Mouse (Mus musculus): ENCODE measurements around the gene Casp7. TPM values are rescaled to one million over a fixed set of nuclear protein-coding genes. Genes with fewer than 3 reads are reported as not detected.

Gene Casp7
- polyA plus RNA-seq, 1 experiment = 12.4 TPM

DNA sequence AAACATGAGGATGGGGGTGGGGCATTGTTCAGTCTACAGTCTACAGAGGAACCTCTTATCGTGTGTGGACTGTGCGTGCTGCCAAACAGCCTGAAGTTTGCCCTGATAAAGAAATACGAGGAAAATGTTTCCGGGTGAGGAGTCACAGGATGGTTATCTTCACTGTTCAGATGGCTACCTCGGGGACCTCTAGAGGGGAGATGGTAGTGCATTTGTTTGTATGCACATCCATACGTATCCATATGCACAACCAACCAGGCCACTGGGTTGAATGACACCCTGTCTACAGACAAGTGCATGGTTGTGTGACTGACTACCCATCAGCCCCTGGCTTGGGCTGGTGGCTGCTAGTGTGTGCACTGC is 42.1 kb downstream of the Casp7 start:
- Histone ChIP-seq H3K27me3 (replicated peaks; ENCODE audit: control insufficient read depth, insufficient read depth, low read length) (no peaks in the 10 kb centered on the region), H3K4me1 (ENCODE audit: control insufficient read depth, insufficient read depth, low read length) (no peaks in the 10 kb centered on the region), H3K27ac (ENCODE audit: insufficient read depth, low read depth, low read length) (no peak overlapping the region), H3K4me3 (ENCODE audit: insufficient read depth, low read depth, low read length) (no peak overlapping the region), H3K36me3 (ENCODE audit: control insufficient read depth, insufficient read depth, low read length) (no peaks in the 10 kb centered on the region)
- TF ChIP-seq CTCF (conservative IDR thresholded peaks at IDR 0.05; ENCODE audit: insufficient read depth, insufficient read length, low read depth, low read length) (no peak), POLR2A (IDR thresholded peaks at IDR 0.05; ENCODE audit: low read depth, low read length) (no peak)
- WGBS = 70% methylated on average over 6 of the region's 6 CpGs
- DNase-seq = no peak

DNA sequence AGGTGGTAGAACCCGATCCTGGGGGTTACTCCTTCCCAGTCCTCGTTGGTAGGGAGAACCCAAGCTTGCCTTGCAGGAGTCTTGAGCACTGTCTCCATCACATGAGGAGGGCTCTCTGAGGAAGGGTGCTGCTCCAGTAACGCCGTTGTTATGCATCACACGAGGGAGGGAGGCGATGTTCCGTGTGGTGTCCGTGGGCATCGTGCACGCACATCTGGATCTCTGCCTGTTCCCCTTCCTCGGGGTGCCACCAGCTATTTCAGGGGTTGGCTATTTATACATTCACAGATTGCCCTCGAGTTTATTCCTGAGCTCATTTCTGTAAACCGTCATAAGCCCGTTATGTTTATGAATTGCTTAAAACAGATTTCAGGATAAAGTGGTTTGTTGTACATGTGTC is 46.5 kb downstream of the Casp7 start:
- DNase-seq = no peak
- Histone ChIP-seq H3K27me3 (replicated peaks; ENCODE audit: control insufficient read depth, insufficient read depth, low read length) (no peaks in the 10 kb centered on the region), H3K4me3 (ENCODE audit: insufficient read depth, low read depth, low read length) (no peak overlapping the region), H3K4me1 (ENCODE audit: control insufficient read depth, insufficient read depth, low read length) (no peaks in the 10 kb centered on the region), H3K27ac (ENCODE audit: insufficient read depth, low read depth, low read length) (no peak overlapping the region), H3K36me3 (ENCODE audit: control insufficient read depth, insufficient read depth, low read length) (no peaks in the 10 kb centered on the region)
- 81% methylated on average over 14 of the region's 14 CpGs for WGBS
- TF ChIP-seq CTCF (conservative IDR thresholded peaks at IDR 0.05; ENCODE audit: insufficient read depth, insufficient read length, low read depth, low read length) = no peak
- TF ChIP-seq POLR2A (IDR thresholded peaks at IDR 0.05; ENCODE audit: low read depth, low read length) = no peak

DNA sequence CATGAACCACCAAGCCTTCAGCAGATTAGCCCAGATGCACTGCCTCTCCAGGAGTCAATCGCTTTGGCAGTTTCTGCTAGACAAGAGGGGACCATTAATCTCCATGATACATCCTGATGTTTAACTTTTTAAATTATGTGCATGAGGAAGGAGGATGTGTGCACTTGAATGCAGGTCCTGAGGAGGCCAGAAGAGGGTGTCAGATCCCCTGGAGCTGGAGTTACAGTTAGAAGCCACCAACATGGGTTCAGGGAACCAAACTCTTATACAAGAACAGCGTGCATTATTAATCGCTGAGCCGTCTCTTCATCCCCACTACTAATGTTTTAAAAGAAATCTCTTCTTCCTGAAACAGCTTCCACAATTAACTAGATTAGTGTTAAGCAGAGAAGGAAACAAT is 51.9 kb downstream of the Casp7 start:
- Histone ChIP-seq H3K27me3 (replicated peaks; ENCODE audit: control insufficient read depth, insufficient read depth, low read length) (peaks cover 2% of the 10 kb centered on the region; the same call in 1 of the 2 replicates), H3K4me3 (ENCODE audit: insufficient read depth, low read depth, low read length) (no peak overlapping the region), H3K27ac (ENCODE audit: insufficient read depth, low read depth, low read length) (no peak overlapping the region), H3K4me1 (ENCODE audit: control insufficient read depth, insufficient read depth, low read length) (no peaks in the 10 kb centered on the region), H3K36me3 (ENCODE audit: control insufficient read depth, insufficient read depth, low read length) (no peaks in the 10 kb centered on the region)
- WGBS = over 99% methylated on average over 4 of the region's 4 CpGs
- TF ChIP-seq CTCF (conservative IDR thresholded peaks at IDR 0.05; ENCODE audit: insufficient read depth, insufficient read length, low read depth, low read length) = no peak
- no peak for TF ChIP-seq POLR2A (IDR thresholded peaks at IDR 0.05; ENCODE audit: low read depth, low read length)
- DNase-seq = no peak

DNA sequence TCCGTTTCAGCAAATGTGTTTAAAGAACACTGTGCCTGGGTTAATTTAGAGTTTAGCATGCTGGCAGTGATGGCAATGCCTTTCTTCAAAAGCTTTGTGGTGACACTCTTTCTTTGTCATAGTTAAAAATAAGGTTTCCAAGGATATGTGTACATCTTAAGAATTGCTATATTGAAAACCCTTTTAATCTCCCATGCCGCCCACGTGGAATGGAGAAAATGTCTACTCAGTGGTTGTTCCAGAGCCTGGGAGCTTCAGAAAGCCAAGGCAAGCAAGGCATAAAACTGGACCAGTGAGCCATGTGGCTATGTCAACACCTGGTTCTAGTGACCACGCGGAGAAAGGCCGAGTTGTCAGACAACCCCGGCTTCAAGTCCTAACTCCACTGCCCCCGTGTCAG is 52.6 kb downstream of the Casp7 start:
- DNase-seq = no peak
- Histone ChIP-seq H3K4me3 (ENCODE audit: insufficient read depth, low read depth, low read length) (no peak overlapping the region), H3K4me1 (ENCODE audit: control insufficient read depth, insufficient read depth, low read length) (no peaks in the 10 kb centered on the region), H3K27me3 (replicated peaks; ENCODE audit: control insufficient read depth, insufficient read depth, low read length) (peaks cover 2% of the 10 kb centered on the region; the same call in 1 of the 2 replicates), H3K27ac (ENCODE audit: insufficient read depth, low read depth, low read length) (no peak overlapping the region), H3K36me3 (ENCODE audit: control insufficient read depth, insufficient read depth, low read length) (no peaks in the 10 kb centered on the region)
- TF ChIP-seq POLR2A (IDR thresholded peaks at IDR 0.05; ENCODE audit: low read depth, low read length) (no peak), CTCF (conservative IDR thresholded peaks at IDR 0.05; ENCODE audit: insufficient read depth, insufficient read length, low read depth, low read length) (no peak)
- 82% methylated on average over 8 of the region's 8 CpGs for WGBS

DNA sequence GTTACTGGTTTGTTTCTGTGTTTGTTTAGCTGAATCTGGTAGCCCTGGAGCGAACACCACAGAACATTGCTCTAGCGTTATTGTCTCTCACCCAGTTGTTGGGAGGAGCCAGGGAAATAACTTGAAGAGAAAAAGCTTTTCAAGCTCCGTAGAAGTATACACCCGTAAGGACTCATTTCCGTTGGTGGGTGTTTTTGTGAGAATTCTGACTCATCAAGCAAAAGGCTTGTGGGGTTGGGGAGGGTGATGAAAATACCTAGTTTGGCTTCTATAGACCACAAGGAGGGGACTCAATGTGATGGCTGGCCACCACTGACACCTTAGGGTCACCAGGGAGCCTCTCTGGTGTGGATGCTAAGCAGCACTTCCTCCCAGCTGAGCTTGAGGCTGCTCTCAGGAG is 54.0 kb downstream of the Casp7 start:
- no peak for TF ChIP-seq CTCF (conservative IDR thresholded peaks at IDR 0.05; ENCODE audit: insufficient read depth, insufficient read length, low read depth, low read length)
- no peak for TF ChIP-seq POLR2A (IDR thresholded peaks at IDR 0.05; ENCODE audit: low read depth, low read length)
- no peaks in the 10 kb centered on the region for H3K36me3 ChIP-seq (ENCODE audit: control insufficient read depth, insufficient read depth, low read length)
- no peak overlapping the region for H3K4me3 ChIP-seq (ENCODE audit: insufficient read depth, low read depth, low read length)
- H3K27me3 ChIP-seq (replicated peaks; ENCODE audit: control insufficient read depth, insufficient read depth, low read length) = peaks cover 2% of the 10 kb centered on the region; the same call in 1 of the 2 replicates
- 77% methylated on average over 5 of the region's 5 CpGs for WGBS
- H3K4me1 ChIP-seq (ENCODE audit: control insufficient read depth, insufficient read depth, low read length) = no peaks in the 10 kb centered on the region
- DNase-seq = no peak
- no peak overlapping the region for H3K27ac ChIP-seq (ENCODE audit: insufficient read depth, low read depth, low read length)

DNA sequence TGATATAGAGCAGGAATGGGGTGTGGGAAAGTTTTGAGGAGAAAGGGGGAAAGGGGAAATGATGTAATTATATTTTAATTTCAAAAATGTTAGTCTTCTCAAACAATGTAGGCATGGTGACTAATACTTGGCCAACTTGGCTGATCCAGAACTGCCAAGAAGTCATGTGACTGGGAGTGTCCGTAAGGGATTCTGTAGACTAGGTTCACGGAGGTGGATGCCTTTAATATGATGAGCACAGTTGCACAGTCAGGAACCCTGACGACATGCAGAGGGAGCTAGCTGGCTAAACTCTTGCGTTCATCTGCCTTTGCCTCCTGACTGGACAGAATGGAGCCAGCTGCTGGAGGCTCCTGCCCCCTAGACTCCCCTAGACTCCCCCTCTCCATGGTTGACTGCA is 54.9 kb downstream of the Casp7 start:
- Histone ChIP-seq H3K4me1 (ENCODE audit: control insufficient read depth, insufficient read depth, low read length) (no peaks in the 10 kb centered on the region), H3K4me3 (ENCODE audit: insufficient read depth, low read depth, low read length) (no peak overlapping the region), H3K27me3 (replicated peaks; ENCODE audit: control insufficient read depth, insufficient read depth, low read length) (peaks cover 2% of the 10 kb centered on the region; the same call in 1 of the 2 replicates), H3K36me3 (ENCODE audit: control insufficient read depth, insufficient read depth, low read length) (no peaks in the 10 kb centered on the region), H3K27ac (ENCODE audit: insufficient read depth, low read depth, low read length) (no peak overlapping the region)
- 37% methylated on average over 4 of the region's 4 CpGs for WGBS
- TF ChIP-seq POLR2A (IDR thresholded peaks at IDR 0.05; ENCODE audit: low read depth, low read length) (no peak), CTCF (conservative IDR thresholded peaks at IDR 0.05; ENCODE audit: insufficient read depth, insufficient read length, low read depth, low read length) (no peak)
- DNase-seq = peak; percentile 10

DNA sequence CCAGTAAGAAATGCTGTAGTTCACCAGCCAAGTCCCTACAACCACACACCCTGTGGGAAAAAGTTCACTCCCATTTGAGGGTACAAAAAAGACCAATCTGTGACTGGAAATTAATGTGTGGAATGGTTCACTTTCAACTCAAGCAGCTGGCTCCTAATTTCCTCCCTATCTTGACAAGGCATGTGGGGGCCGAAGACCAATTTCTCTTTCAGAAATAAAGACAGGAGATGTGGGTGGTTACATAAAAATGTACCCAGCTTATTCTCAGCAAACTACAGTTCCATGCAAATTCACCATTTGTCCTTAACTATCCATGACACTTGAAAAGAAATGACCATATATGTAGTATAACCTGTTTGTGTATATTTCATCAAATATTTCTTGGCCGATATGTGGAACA is 55.5 kb downstream of the Casp7 start:
- DNase-seq = no peak
- H3K4me1 ChIP-seq (ENCODE audit: control insufficient read depth, insufficient read depth, low read length) = no peaks in the 10 kb centered on the region
- 83% methylated on average over 2 of the region's 2 CpGs for WGBS
- no peak for TF ChIP-seq POLR2A (IDR thresholded peaks at IDR 0.05; ENCODE audit: low read depth, low read length)
- TF ChIP-seq CTCF (conservative IDR thresholded peaks at IDR 0.05; ENCODE audit: insufficient read depth, insufficient read length, low read depth, low read length) = no peak
- no peaks in the 10 kb centered on the region for H3K36me3 ChIP-seq (ENCODE audit: control insufficient read depth, insufficient read depth, low read length)
- no peak overlapping the region for H3K4me3 ChIP-seq (ENCODE audit: insufficient read depth, low read depth, low read length)
- peaks cover 2% of the 10 kb centered on the region; the same call in 1 of the 2 replicates for H3K27me3 ChIP-seq (replicated peaks; ENCODE audit: control insufficient read depth, insufficient read depth, low read length)
- no peak overlapping the region for H3K27ac ChIP-seq (ENCODE audit: insufficient read depth, low read depth, low read length)

DNA sequence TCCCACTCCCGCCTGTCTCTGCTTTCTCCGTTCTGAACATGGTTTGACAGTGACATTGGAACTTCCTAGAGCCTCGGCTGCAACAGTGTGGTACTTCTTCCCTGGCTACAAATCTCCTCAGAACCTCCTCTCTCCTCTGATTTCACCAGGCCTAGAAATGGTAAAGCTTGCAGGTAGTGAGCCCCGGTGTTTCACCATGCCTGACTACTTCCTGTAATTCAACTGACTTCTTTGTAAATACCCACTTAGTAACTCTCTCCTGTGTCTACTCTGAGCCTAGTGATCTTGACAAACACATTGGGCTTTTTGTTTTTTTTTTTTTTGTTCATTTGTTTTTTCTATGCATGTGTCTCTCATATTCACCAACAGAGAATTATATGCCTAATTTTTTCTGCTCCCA is 57.9 kb downstream of the Casp7 start:
- H3K36me3 ChIP-seq (ENCODE audit: control insufficient read depth, insufficient read depth, low read length) = no peaks in the 10 kb centered on the region
- 63% methylated on average over 4 of the region's 4 CpGs for WGBS
- TF ChIP-seq POLR2A (IDR thresholded peaks at IDR 0.05; ENCODE audit: low read depth, low read length) = no peak
- no peak for TF ChIP-seq CTCF (conservative IDR thresholded peaks at IDR 0.05; ENCODE audit: insufficient read depth, insufficient read length, low read depth, low read length)
- H3K27me3 ChIP-seq (replicated peaks; ENCODE audit: control insufficient read depth, insufficient read depth, low read length) = peaks cover 2% of the 10 kb centered on the region; the same call in 1 of the 2 replicates
- H3K4me1 ChIP-seq (ENCODE audit: control insufficient read depth, insufficient read depth, low read length) = peaks cover 5% of the 10 kb centered on the region
- DNase-seq = no peak
- no peak overlapping the region for H3K4me3 ChIP-seq (ENCODE audit: insufficient read depth, low read depth, low read length)
- no peak overlapping the region for H3K27ac ChIP-seq (ENCODE audit: insufficient read depth, low read depth, low read length)
